Mouse (Mus musculus) gastrocnemius, postnatal 10 days (tissue): Measurements from ENCODE around the gene Tmem217. TPM values are rescaled to one million over a fixed set of nuclear protein-coding genes. Genes with fewer than 3 reads are reported as not detected.
"Not testable (repeated sequence)": the region's sequence is repeated elsewhere in the genome, so short reads cannot be mapped to it uniquely, and the experiment has no call there.

Source experiments
- DNase-seq: peaks from one replicate; pipeline ENCODE4 v3.0.0; 2021; ENCODE audit warnings: mixed read lengths
- total RNA-seq, 2 experiments: library from RNA; stranded (reverse); gene quantifications; 2 replicates each; pipeline ENCODE4 v1.2.3; 2021

The Tmem217 gene
- total RNA-seq, 2 experiments from 2014 or later, result not detected

- no peak for DNase-seq
Observed at GRCm38 (mm10) chr17:29548994-29549393, 3.2 kb downstream of the Tmem217 start.

GRCm38 (mm10) chr17:29548494-29548893 lies 3.7 kb downstream of the Tmem217 start:
- DNase-seq, result no peak

- DNase-seq, result no peak
Observed at GRCm38 (mm10) chr17:29545241-29545640, 6.9 kb downstream of the Tmem217 start.

- DNase-seq, result no peak
Observed at GRCm38 (mm10) chr17:29544064-29544463, 8.1 kb downstream of the Tmem217 start.

- no peak for DNase-seq
Observed at GRCm38 (mm10) chr17:29542831-29543690, 9.1 kb downstream of the Tmem217 start.

GRCm38 (mm10) chr17:29541419-29541818 lies 10.8 kb downstream of the Tmem217 start:
- peak; percentile 71 for DNase-seq

GRCm38 (mm10) chr17:29540426-29540825 lies 11.8 kb downstream of the Tmem217 start:
- no peak for DNase-seq

GRCm38 (mm10) chr17:29533866-29534265 lies 18.3 kb downstream of the Tmem217 start:
- DNase-seq, result no peak

- DNase-seq, result no peak
Observed at GRCm38 (mm10) chr17:29531757-29532384, 20.3 kb downstream of the Tmem217 start.

- no peak for DNase-seq
Observed at GRCm38 (mm10) chr17:29531278-29531677, 20.9 kb downstream of the Tmem217 start.

- DNase-seq, result no peak
Observed at GRCm38 (mm10) chr17:29530508-29530907, 21.7 kb downstream of the Tmem217 start.

GRCm38 (mm10) chr17:29528568-29529187 lies 23.5 kb downstream of the Tmem217 start:
- peak; percentile 25 for DNase-seq

- DNase-seq, result no peak
Observed at GRCm38 (mm10) chr17:29525613-29526012, 26.6 kb downstream of the Tmem217 start.

GRCm38 (mm10) chr17:29519731-29520130 lies 32.5 kb downstream of the Tmem217 start:
- no peak for DNase-seq

- not testable (repeated sequence) for DNase-seq
Observed at GRCm38 (mm10) chr17:29518665-29519064, 33.5 kb downstream of the Tmem217 start.

GRCm38 (mm10) chr17:29514435-29514834 lies 37.8 kb downstream of the Tmem217 start:
- DNase-seq, result peak; percentile 73

- DNase-seq, result peak; percentile 43
Observed at GRCm38 (mm10) chr17:29513044-29513730, 39.0 kb downstream of the Tmem217 start.

GRCm38 (mm10) chr17:29510691-29511090 lies 41.5 kb downstream of the Tmem217 start:
- DNase-seq, result no peak

GRCm38 (mm10) chr17:29508927-29509608 lies 43.1 kb downstream of the Tmem217 start:
- no peak for DNase-seq

- no peak for DNase-seq
Observed at GRCm38 (mm10) chr17:29503700-29504099, 48.5 kb downstream of the Tmem217 start.
